Mouse (Mus musculus): Measurements from ENCODE around the gene Ccp110.

GRCm38 (mm10) chr7:118777598-118778394 lies 65.4 kb downstream of the Ccp110 start:
- TF ChIP-seq CTCF (IDR thresholded peaks at IDR 0.05; ENCODE audit: borderline replicate concordance, insufficient read depth, low read depth, low read length) (no peak), POLR2A (IDR thresholded peaks at IDR 0.05; ENCODE audit: borderline replicate concordance, insufficient read depth, low read length) (no peak)

All from cerebellum, adult 2 months (tissue).